Mouse (Mus musculus) stomach, embryonic 14.5 days (tissue): ENCODE results near the gene Cenpn. TPM values are rescaled to one million over a fixed set of nuclear protein-coding genes. Genes with fewer than 3 reads are reported as not detected.

Experiments used
- ATAC-seq: fragments of 200-750 bp; cut with Nextera tagmentation; 2 replicates; pipeline ENCODE4 v1.8.0; 2017; ENCODE audit warnings: low read depth, moderate TSS enrichment; ENCODE audit not compliant: insufficient number of reproducible peaks, insufficient read depth, low FRiP score
- H3K27ac ChIP-seq: fragments of 300-500 bp; sonication (generic); 2 replicates; pipeline ENCODE4 v1.5.1; 2014; ENCODE audit warnings: mild to moderate bottlenecking, low read length, moderate library complexity, mixed read lengths
- H3K27me3 ChIP-seq: fragments of 300-500 bp; sonication (generic); 2 replicates; pipeline ENCODE4 v1.6.1; 2014; ENCODE audit warnings: low read length, control low read depth, mixed read lengths; ENCODE audit not compliant: control insufficient read depth, insufficient read depth
- H3K36me3 ChIP-seq: fragments of 300-500 bp; sonication (generic); 2 replicates; pipeline ENCODE4 v1.6.1; 2014; ENCODE audit warnings: mild to moderate bottlenecking, control low read depth, low read length, moderate library complexity, mixed read lengths; ENCODE audit not compliant: control insufficient read depth, insufficient read depth
- H3K4me1 ChIP-seq: fragments of 300-500 bp; sonication (generic); 2 replicates; pipeline ENCODE4 v1.6.1; 2014; ENCODE audit warnings: low read length, control low read depth, mixed read lengths; ENCODE audit not compliant: control insufficient read depth, insufficient read depth
- H3K4me2 ChIP-seq: fragments of 300-500 bp; sonication (generic); replicated peaks from 2 replicates; pipeline ENCODE4 v1.6.1; 2014; ENCODE audit warnings: low read depth, low read length, control low read depth
- H3K4me3 ChIP-seq: fragments of 300-500 bp; sonication (generic); 2 replicates; pipeline ENCODE4 v1.5.1; 2014; ENCODE audit warnings: low read depth, low read length, control low read depth
- H3K9ac ChIP-seq: fragments of 300-500 bp; sonication (generic); replicated peaks from 2 replicates; pipeline ENCODE4 v1.6.1; 2014; ENCODE audit warnings: low read depth, mild to moderate bottlenecking, control low read depth, low read length, moderate library complexity, mixed read lengths
- H3K9me3 ChIP-seq: fragments of 300-500 bp; sonication (generic); 2 replicates; pipeline ENCODE4 v1.6.1; 2016; ENCODE audit warnings: low read depth, low read length, control low read depth; ENCODE audit not compliant: control insufficient read depth
- WGBS: fragments of 180-500 bp; shearing (Covaris S2); extraction: QIAGEN DNeasy Blood & Tissue Kit; methylation state at CpG from one replicate; pipeline ENCODE4 v1.1.7; 2014; 5-methylcytosine and 5-hydroxymethylcytosine counted together
- polyA plus RNA-seq: library from polyadenylated mRNA; unstranded; fragments of >200 nt; fragmentation: Nextera tagmentation; extraction: Ambion mirVana; gene quantifications from 2 replicates; pipeline ENCODE4 v1.2.1, GENCODE M21; 2014

Gene Cenpn
- polyA plus RNA-seq, 1 experiment from 2014 or later: 43.6 TPM

DNA sequence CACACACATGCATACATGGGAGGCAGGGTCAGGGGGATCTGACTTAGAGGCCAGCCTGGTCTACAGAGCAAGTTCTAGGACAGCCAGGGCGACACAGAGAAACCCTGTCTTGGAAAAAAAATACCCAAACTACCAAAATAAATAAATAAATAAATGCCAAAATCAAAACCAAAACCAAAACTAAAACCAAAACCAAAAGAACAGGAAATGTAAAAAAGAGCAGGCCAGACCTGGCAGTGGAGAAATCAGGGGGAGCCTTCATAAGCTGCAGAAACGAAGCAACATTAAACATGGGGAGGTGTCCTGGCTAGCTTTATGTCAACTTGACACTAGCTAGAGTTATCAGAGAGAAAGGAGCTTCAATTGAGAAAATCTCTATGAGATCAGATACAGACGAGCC is 29.4 kb upstream of the Cenpn start:
- Histone ChIP-seq H3K36me3 (no peaks in the 10 kb centered on the region; the same call in 1 of the 2 replicates), H3K4me3 (no peak overlapping the region), H3K27ac (no peak overlapping the region), H3K4me2 (no peak overlapping the region), H3K9me3 (no peaks in the 10 kb centered on the region), H3K9ac (no peak overlapping the region), H3K4me1 (no peaks in the 10 kb centered on the region), H3K27me3 (no peaks in the 10 kb centered on the region)
- 84% methylated on average over 3 of the region's 3 CpGs for WGBS
- ATAC-seq: no peak

DNA sequence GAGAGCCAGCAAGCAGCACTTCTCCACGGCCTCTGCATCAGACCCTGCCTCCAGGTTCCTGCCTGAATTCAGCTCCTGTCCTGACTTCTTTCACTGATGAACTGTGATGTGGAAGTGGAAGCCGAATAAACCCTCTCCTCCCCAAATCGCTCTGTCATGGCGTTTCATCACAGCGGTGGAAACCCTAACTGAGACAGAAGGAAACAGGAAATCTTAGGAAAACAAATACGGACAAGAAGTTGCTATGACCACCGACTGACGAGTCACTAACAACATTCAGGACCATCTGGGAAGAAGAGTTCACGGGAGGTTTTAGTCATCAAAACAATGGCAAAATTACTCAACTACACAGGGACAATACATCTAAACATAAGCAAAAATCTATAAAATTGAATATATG is 28.9 kb upstream of the Cenpn start:
- no peak overlapping the region for H3K4me2 ChIP-seq
- no peak for ATAC-seq
- no peaks in the 10 kb centered on the region; the same call in 1 of the 2 replicates for H3K36me3 ChIP-seq
- H3K27me3 ChIP-seq: no peaks in the 10 kb centered on the region
- H3K9ac ChIP-seq: no peak overlapping the region
- no peak overlapping the region for H3K4me3 ChIP-seq
- H3K27ac ChIP-seq: no peak overlapping the region
- WGBS: 72% methylated on average over 9 of the region's 9 CpGs
- no peaks in the 10 kb centered on the region for H3K9me3 ChIP-seq
- H3K4me1 ChIP-seq: no peaks in the 10 kb centered on the region

DNA sequence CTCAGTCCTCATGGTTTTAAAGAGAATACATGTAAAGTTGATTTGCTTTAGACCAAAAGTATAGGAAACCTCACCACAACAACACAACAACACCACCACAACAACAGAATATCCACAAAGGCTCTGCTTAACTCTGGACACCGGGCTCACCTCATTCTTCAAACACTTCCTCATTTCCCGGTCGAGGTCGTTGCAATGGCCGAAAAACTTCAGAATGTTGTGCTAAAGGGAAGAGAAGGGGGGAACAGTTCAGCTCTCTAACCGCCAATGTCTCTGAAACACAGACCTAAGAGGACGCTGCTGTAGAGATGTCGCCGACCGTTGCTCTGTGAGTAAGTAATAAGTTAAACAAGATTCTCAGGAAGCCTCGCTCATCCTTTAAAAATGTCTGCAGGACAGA is 27.6 kb upstream of the Cenpn start:
- no peak overlapping the region for H3K4me2 ChIP-seq
- H3K27ac ChIP-seq: no peak overlapping the region
- H3K4me3 ChIP-seq: no peak overlapping the region
- no peaks in the 10 kb centered on the region for H3K27me3 ChIP-seq
- no peaks in the 10 kb centered on the region for H3K9me3 ChIP-seq
- WGBS: 56% methylated on average over 11 of the region's 11 CpGs
- no peaks in the 10 kb centered on the region; the same call in 1 of the 2 replicates for H3K36me3 ChIP-seq
- H3K9ac ChIP-seq: no peak overlapping the region
- no peaks in the 10 kb centered on the region for H3K4me1 ChIP-seq
- no peak for ATAC-seq

DNA sequence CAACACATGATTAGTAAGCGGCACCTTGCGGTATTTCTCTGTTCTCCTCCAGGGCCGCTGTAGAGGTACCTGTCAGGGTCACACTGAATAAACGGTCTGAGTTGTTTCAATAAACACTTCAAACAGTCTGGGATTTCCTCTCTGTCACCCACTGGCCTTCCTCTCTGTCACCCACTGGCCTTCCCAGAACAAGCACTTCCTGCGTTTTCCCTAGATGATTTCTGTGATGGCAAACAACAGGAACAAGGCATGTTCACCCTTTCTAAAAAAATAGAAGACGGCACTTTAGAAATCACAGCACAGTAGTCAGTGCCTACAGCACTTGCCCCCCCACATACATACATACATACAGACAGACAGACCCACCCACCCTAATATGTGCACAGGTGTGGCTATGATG is 26.0 kb upstream of the Cenpn start:
- H3K9me3 ChIP-seq: no peaks in the 10 kb centered on the region
- no peak overlapping the region for H3K9ac ChIP-seq
- H3K4me1 ChIP-seq: no peaks in the 10 kb centered on the region
- no peak overlapping the region for H3K4me2 ChIP-seq
- H3K4me3 ChIP-seq: no peak overlapping the region
- no peak overlapping the region for H3K27ac ChIP-seq
- ATAC-seq: no peak
- no peaks in the 10 kb centered on the region for H3K36me3 ChIP-seq
- 83% methylated on average over 6 of the region's 6 CpGs for WGBS
- H3K27me3 ChIP-seq: no peaks in the 10 kb centered on the region

DNA sequence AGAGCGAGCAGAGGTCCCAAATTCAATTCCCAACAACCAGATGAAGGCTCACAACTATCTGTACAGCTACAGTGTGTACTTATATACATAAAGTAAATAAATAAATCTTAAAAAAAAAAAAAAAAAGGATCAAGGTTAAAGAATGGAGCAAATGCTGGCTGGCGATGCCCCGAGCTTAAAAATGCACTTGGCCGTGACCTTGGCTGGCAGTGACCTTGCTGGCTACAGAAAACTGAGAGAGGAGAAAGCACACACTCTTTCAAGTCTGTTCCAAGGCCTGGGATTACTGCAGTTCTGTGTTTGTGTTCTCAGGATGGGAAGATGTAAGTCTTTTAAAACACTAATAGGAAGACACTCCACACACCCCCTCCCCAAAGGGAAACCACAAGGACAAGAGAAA is 16.8 kb upstream of the Cenpn start:
- H3K9ac ChIP-seq: no peak overlapping the region
- H3K27ac ChIP-seq: no peak overlapping the region
- no peak overlapping the region for H3K4me2 ChIP-seq
- WGBS: 92% methylated on average over 4 of the region's 4 CpGs
- H3K4me3 ChIP-seq: no peak overlapping the region
- no peaks in the 10 kb centered on the region; the same call in 1 of the 2 replicates for H3K36me3 ChIP-seq
- no peaks in the 10 kb centered on the region for H3K27me3 ChIP-seq
- no peak for ATAC-seq
- no peaks in the 10 kb centered on the region; the same call in 1 of the 2 replicates for H3K9me3 ChIP-seq
- no peaks in the 10 kb centered on the region for H3K4me1 ChIP-seq

DNA sequence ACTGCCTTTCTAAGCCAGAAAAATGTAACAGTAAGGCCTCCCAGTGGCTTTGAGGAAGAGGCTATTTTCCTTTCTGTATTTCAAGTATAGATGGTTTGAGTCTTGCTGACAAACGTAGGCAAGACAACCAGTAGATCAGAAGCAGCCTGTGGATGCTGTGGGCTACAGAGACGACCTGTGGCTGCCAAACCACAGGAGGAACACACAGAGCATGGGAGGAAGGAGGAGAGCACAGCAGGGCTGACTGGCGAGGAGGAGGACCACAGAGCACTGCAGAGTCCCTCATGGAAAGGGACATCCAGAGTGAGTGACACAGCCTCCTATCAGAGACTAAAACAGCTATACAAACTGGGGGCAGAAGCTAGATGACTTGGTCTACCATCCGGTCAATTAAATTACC is 16.3 kb upstream of the Cenpn start:
- Histone ChIP-seq H3K9me3 (no peaks in the 10 kb centered on the region; the same call in 1 of the 2 replicates), H3K4me2 (no peak overlapping the region), H3K27ac (no peak overlapping the region), H3K27me3 (no peaks in the 10 kb centered on the region), H3K4me1 (no peaks in the 10 kb centered on the region), H3K36me3 (no peaks in the 10 kb centered on the region; the same call in 1 of the 2 replicates), H3K4me3 (no peak overlapping the region), H3K9ac (no peak overlapping the region)
- 92% methylated on average over 4 of the region's 4 CpGs for WGBS
- ATAC-seq: no peak

DNA sequence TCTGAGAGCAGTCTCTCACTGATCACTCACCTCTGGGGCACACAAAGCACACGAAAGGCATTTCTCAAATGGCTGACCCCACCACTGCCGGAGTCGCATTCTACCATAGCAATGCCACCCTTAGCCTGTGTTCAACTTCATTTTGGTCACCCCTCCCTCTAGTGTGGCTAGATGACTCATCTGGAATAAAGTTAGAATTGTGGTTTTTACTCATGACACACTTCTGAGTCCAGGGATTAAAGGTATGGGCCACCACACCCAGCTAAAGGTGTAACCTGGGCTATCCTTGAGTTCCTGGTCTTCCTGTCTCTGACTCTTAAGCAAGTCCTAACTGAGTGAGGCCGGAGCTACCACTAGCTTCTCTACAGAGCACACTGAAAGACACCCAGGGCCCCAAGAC is 15.7 kb upstream of the Cenpn start:
- Histone ChIP-seq H3K27ac (no peak overlapping the region), H3K4me3 (no peak overlapping the region), H3K36me3 (no peaks in the 10 kb centered on the region; the same call in 1 of the 2 replicates), H3K9ac (no peak overlapping the region), H3K9me3 (no peaks in the 10 kb centered on the region; the same call in 1 of the 2 replicates), H3K4me2 (no peak overlapping the region), H3K4me1 (no peaks in the 10 kb centered on the region), H3K27me3 (no peaks in the 10 kb centered on the region)
- no peak for ATAC-seq
- WGBS: 93% methylated on average over 4 of the region's 4 CpGs

DNA sequence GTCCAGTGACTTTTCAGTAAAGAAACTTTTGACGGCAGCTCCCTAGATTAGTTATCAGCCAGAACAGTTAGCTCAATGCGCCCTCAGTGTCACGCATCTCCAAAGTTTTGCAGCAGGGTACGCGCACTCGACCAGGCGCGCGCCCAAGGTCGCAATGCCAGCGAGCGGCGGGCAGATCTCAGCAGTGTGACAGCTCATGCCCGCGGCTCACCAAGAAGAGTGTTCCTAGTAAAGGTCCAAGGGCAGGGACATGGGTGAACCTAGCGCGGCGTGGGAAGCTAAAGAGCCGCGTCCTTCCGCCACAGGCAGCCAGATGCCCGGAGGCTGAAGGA is 559 bp upstream of the Cenpn start:
- Histone ChIP-seq H3K9me3 (no peaks in the 10 kb centered on the region), H3K27ac (peak overlapping the region; percentile 52), H3K4me2 (peak overlapping the region; percentile 75), H3K9ac (peak overlapping the region; percentile 81), H3K27me3 (no peaks in the 10 kb centered on the region), H3K4me1 (peaks cover 5% of the 10 kb centered on the region; the same call in 1 of the 2 replicates), H3K36me3 (peaks cover 4% of the 10 kb centered on the region), H3K4me3 (peak overlapping the region; percentile 81)
- ATAC-seq: peak; percentile 62; the same call in 1 of the 2 replicates
- WGBS: under 1% methylated on average over 22 of the region's 22 CpGs

DNA sequence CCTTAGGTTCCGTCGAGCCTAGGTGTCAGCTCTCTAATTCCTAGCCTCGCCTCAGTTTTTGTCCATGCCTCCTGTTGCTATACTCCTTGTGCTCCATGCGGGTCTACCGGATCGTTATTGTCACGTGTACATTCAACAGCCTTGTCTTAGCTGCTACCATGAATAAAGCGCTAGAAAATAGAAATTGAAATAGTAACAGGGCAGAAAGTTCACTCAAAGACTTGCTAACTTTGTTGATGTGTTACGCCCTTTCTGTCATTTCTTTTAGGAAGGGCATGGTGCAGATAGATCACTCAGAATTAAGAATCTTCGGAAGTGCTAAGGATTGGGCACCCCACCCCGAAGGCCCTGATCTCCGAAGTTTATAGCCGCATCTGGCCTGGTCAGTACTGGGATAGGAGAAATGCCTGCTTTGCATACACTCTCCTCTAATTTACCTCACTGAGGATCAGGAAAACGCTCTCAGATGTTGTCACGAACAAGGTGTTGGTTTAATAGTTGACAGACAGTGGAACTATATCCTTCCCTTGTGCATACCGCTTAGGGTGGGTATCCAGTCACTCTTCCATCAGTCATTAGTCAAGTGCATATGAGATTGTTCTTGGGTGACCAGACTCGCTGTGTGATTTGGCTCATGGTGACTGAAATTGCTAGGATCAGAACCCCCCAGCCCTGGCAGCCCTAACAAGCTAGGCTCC is 679 bp downstream of the Cenpn start:
- Histone ChIP-seq H3K27ac (0 out of 2 replicates have a peak overlapping the region, but pooled peaks have one; percentile 52), H3K4me2 (peak overlapping the region; percentile 75), H3K36me3 (peaks cover 9% of the 10 kb centered on the region), H3K9ac (peak overlapping the region; percentile 81), H3K27me3 (no peaks in the 10 kb centered on the region), H3K4me3 (peak overlapping the region; percentile 81), H3K9me3 (no peaks in the 10 kb centered on the region), H3K4me1 (peaks cover 5% of the 10 kb centered on the region; the same call in 1 of the 2 replicates)
- ATAC-seq: peak; percentile 14; the same call in 1 of the 2 replicates
- 28% methylated on average over 17 of the region's 17 CpGs for WGBS
